Mouse (Mus musculus): ENCODE results near the gene 9430015G10Rik.

Gene 9430015G10Rik

DNA sequence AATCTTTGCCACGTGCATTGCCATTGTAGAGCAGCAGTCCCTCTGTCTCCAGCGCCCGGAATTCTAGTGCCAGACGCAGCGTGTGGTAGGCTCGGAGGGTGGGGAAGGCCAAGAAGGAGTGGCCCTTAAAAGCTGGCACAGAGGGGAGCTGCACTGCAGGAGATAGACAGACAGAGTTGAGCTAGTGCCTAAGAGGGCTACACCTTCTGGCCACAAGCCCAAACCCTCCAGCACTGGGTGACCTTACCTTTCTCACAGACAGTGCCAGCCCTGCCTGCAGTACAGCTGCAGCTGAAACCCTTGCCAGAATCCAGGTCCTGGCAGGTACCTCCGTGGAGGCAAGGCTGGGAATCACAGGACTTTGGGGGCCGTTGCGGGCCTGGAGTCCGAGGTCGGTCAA, 62.0 kb downstream of the 9430015G10Rik start:
- no peak for DNase-seq (ENCODE audit: low read depth)

All from 416B (cell line).